Mouse (Mus musculus) olfactory bulb, adult 2 months (tissue): ENCODE data around the gene Fbxo8. TPM values are rescaled to one million over a fixed set of nuclear protein-coding genes. Genes with fewer than 3 reads are reported as not detected.

Experiments
- H3K27ac ChIP-seq: fragments of 200-500 bp; 2 replicates; pipeline ENCODE4 v1.5.1; 2012; ENCODE audit warnings: low read depth, low read length; ENCODE audit not compliant: insufficient read depth
- H3K4me1 ChIP-seq: fragments of 200-500 bp; 2 replicates; pipeline ENCODE4 v1.6.1; 2012; ENCODE audit warnings: low read length; ENCODE audit not compliant: control insufficient read depth, insufficient read depth
- H3K4me3 ChIP-seq: fragments of 200-500 bp; 2 replicates; pipeline ENCODE4 v1.5.1; 2012; ENCODE audit warnings: mild to moderate bottlenecking, low read depth, low read length, moderate library complexity; ENCODE audit not compliant: insufficient read depth
- CTCF ChIP-seq: fragments of 200-500 bp; IDR thresholded peaks from 2 replicates; pipeline ENCODE4 v1.5.1; 2012; ENCODE audit warnings: low read depth, mild to moderate bottlenecking, low read length, moderate library complexity; ENCODE audit not compliant: insufficient read depth
- POLR2A ChIP-seq: fragments of 200-500 bp; IDR thresholded peaks from 2 replicates; pipeline ENCODE4 v1.6.1; 2012; ENCODE audit warnings: mild to moderate bottlenecking, low read depth, low read length, moderate library complexity; ENCODE audit not compliant: insufficient read depth
- WGBS: fragments of 180-500 bp; shearing (Covaris S2); methylation state at CpG from one replicate; pipeline ENCODE4 v1.1.7; 2018; 5-methylcytosine and 5-hydroxymethylcytosine counted together
- polyA plus RNA-seq: library from polyadenylated mRNA; stranded (reverse); fragments of >200 nt; gene quantifications from 2 replicates; pipeline ENCODE4 v1.2.4, GENCODE M21; 2012; ENCODE audit warnings: low replicate concordance; ENCODE audit not compliant: missing spikeins, insufficient read depth, insufficient read length

Gene Fbxo8
- polyA plus RNA-seq = not detected in 2 replicates

DNA sequence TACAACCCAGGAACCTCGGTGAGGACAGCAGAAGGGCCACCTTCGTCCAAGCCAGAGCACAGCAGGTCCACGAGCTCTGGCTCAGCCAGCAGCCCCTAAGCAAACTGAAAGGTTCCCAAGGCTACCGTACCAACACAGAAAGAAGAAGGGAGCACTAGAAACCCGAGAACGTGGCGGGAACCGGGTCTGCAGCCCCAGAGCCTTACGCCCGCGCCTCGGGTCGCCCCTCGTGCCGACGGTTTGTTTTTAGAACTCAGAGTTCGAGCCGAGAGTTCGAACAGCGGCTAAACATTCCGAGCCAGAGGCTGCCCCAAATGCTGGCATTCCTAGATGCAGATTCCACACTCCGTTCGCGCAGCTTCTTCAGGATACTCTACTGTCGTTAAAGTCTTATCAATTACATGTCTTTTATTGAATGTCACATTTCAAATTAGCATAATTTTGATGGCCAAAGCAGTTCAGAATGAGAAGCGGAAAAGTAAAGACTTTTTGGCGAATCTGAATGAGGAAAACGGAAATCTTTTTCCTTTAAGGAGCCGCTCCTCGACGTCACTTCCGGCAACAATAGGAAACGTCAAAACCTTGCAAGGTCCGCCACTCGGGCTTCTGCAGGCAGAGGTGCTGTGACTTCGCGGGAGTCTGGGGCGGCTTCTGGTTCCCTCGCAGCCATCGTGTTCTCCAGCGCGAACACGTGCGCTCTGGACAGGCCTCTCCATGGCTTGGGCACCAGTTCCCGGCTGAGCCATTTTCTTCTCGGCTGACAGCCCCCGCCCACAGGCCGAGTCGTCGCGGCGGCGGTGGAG lies at the start of gene Fbxo8, which contains the start of gene Cep44:
Gene Fbxo8 (plus strand): TSS at position 533 of the 803 bp plus-strand sequence.
Gene Cep44 (minus strand): TSS at position 490 of the 803 bp plus-strand sequence.
- under 1% methylated on average over 53 of the region's 53 CpGs for WGBS
- H3K4me1 ChIP-seq = peaks cover 2% of the 10 kb centered on the region; the same call in 1 of the 2 replicates
- H3K27ac ChIP-seq = peak within 1 kb of the TSS; percentile 94
- TF ChIP-seq CTCF = 0 out of 2 replicates have a peak, but pooled peaks have one; percentile 18
- peak; percentile 53; the same call in 1 of the 2 replicates for TF ChIP-seq POLR2A
- peak within 1 kb of the TSS; percentile 98 for H3K4me3 ChIP-seq

DNA sequence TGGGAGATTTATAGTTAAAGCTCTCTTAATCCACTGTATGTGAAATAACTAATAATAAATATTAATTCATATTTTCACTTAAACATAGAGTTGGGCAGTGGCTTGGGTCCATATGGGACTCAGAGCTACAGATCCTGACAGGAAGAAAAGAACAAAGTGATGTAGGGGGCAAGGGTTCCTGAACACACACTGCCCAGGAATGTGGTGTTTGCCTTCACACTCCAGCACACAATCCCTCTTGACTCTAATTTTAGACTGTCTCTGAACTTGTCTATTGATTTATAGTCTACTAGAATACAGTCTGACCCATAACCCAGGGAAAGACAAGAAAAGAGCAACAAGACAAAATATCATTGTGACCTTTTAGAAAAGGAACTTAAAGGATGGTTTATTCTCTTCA lies 49.0 kb upstream of the Fbxo8 start:
- Histone ChIP-seq H3K4me3 (no peak overlapping the region), H3K4me1 (no peaks in the 10 kb centered on the region), H3K27ac (no peak overlapping the region)
- TF ChIP-seq POLR2A (no peak), CTCF (no peak)

DNA sequence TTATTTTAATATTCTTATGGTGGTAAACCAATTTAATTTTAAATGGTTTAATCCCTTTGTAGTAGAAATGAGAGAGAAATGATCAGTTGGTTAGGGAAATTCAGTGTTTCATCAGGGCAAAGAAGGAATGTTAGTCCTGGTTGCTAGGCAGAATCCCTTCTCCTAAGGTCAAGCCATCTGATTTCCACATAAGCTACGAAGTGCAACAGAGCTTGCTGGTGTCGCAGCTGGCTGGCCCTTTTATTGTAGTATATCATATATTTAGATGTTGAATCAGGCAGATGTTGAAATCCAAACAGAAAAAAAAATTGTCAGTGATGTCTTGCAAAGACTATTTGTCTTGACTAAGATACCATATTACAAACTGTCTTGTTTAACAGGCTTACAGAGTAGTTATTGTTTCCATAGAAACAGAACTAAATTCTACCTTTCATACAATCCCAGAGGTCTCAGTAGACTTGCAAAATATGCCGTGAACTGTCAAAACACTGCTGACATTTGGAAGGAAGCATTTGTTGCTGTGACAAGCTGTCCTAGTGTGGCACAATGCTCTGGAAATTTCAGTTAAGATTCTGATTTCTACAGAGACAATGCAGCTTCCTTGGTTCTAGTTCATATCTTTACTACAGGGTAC lies 42.5 kb upstream of the Fbxo8 start:
- Histone ChIP-seq H3K4me1 (no peaks in the 10 kb centered on the region), H3K27ac (no peak overlapping the region), H3K4me3 (no peak overlapping the region)
- TF ChIP-seq POLR2A = no peak
- TF ChIP-seq CTCF = no peak
- WGBS = 65% methylated on average over 3 of the region's 3 CpGs

- Histone ChIP-seq H3K4me1 (no peaks in the 10 kb centered on the region), H3K4me3 (no peak overlapping the region), H3K27ac (no peak overlapping the region)
- WGBS = 59% methylated on average over 4 of the region's 4 CpGs
- no peak for TF ChIP-seq CTCF
- no peak for TF ChIP-seq POLR2A
These were observed 41.9 kb upstream of the Fbxo8 start for GRCm38 (mm10) chr8:56508952-56509479.

DNA sequence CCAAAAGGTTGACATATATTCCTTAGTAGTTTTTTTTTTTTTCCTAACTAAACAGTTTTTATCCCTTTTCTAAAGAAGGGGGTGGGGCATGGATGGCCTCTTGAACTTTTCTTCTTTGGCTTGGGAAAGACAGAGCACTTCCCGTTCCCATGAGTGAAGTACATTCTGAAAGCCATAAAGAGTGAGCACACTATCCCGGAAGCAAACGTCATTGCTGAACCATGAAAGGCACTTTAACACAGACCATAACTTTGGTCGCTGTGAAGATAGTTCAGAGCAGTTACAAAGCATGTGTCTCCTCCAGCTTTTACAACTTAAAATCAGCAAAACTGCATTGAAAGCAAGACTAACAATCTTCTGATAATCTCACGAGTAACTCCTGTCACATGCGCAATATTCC lies 32.0 kb upstream of the Fbxo8 start:
- 86% methylated on average over 6 of the region's 6 CpGs for WGBS

GRCm38 (mm10) chr8:56520249-56520648 lies 30.6 kb upstream of the Fbxo8 start:
- WGBS = 83% methylated on average over 2 of the region's 2 CpGs
- H3K27ac ChIP-seq = no peak overlapping the region
- no peak overlapping the region for H3K4me3 ChIP-seq
- no peaks in the 10 kb centered on the region for H3K4me1 ChIP-seq
- no peak for TF ChIP-seq CTCF
- TF ChIP-seq POLR2A = no peak

More for the DNA sequence above, 32.0 kb upstream of the Fbxo8 start:
- Histone ChIP-seq H3K4me3 (no peak overlapping the region), H3K4me1 (no peaks in the 10 kb centered on the region), H3K27ac (no peak overlapping the region)
- TF ChIP-seq POLR2A (no peak), CTCF (no peak)

DNA sequence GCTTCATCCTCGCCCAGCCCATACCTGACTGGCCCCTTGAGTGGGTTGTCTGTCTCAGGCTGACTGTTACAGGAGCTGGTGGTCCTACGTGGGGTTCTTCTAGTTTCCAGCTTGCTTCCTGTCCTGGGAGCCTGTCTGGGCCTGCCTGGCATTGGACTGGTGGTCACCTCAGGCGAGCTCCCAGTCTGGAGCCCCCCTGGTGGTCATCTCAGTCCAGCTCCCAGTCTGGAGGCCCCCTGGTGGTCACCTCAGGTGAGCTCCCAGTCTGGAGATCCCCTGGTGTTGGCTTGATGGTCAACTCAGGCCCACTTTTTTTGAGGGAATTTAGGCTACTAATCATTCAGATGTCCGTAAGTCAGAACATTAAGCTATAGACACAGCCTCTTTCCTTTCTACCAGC lies 29.8 kb upstream of the Fbxo8 start:
- WGBS = 78% methylated on average over 4 of the region's 4 CpGs
- Histone ChIP-seq H3K4me3 (no peak overlapping the region), H3K27ac (no peak overlapping the region), H3K4me1 (no peaks in the 10 kb centered on the region)
- TF ChIP-seq CTCF (no peak), POLR2A (no peak)

DNA sequence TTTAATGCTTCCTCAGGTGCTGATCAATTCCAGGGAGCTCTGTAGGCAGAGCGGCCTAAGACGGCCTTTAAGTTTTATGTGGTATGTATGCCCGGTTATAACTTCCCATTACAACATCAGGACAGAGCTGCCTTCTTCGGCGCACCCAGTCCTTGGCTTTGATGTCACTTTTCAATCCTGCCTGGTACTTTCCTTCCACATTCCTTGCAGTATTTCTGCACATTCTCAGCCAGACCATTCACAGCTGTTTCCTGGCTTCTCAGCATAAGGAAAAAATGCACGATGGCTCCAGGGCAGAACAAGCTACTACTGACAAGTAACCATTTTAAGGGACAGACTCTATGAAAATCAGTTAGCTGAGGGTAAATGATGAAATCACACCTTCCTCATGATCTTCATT lies 22.0 kb upstream of the Fbxo8 start:
- WGBS = 88% methylated on average over 6 of the region's 6 CpGs
- no peak overlapping the region for H3K27ac ChIP-seq
- TF ChIP-seq POLR2A (no peak), CTCF (no peak)
- H3K4me3 ChIP-seq = no peak overlapping the region
- no peaks in the 10 kb centered on the region for H3K4me1 ChIP-seq

GRCm38 (mm10) chr8:56530359-56530758 lies 20.5 kb upstream of the Fbxo8 start:
- no peak for TF ChIP-seq CTCF
- no peak for TF ChIP-seq POLR2A
- WGBS = 5% methylated on average over 3 of the region's 3 CpGs

GRCm38 (mm10) chr8:56540706-56541105 lies 10.2 kb upstream of the Fbxo8 start:
- no peak overlapping the region for H3K27ac ChIP-seq
- no peak for TF ChIP-seq CTCF
- no peak for TF ChIP-seq POLR2A
- WGBS = 92% methylated on average over 7 of the region's 7 CpGs
- H3K4me3 ChIP-seq = no peak overlapping the region
- H3K4me1 ChIP-seq = no peaks in the 10 kb centered on the region

More at GRCm38 (mm10) chr8:56530359-56530758, 20.5 kb upstream of the Fbxo8 start:
- no peaks in the 10 kb centered on the region for H3K4me1 ChIP-seq
- H3K27ac ChIP-seq = no peak overlapping the region
- no peak overlapping the region for H3K4me3 ChIP-seq
